ENCODE assay signal across 12 mouse cellular contexts in the genomic region with DNA sequence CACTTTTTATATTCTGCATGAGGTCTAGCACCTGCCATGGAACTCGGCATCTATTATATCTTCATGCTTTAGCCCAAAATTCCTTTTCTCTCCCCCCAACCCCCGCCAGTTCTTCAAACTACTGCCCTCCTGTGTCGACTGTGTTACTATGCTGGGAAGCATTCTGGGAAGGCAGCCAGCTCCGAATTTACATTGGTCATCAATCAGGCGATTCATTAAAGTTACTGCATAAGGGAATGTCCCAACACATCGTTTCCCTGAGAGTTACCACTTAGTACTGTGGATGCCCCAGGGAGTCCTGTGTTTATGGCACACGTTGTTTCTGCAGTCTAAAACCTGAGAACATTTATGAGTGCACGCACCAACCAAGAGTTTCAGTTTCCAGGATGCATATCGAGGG.
DNase-seq lines count a peak whose midpoint lies in the region; ATAC-seq and TF ChIP-seq lines count a peak whose summit lies in the region.
"Had no signal": no experiment of that assay in that cellular context is flagged by ENCODE, and none has a peak within 500 bp of the region (broad histone marks: within the 10 kb centered on the region; RNA-seq: fewer than 3 reads in every experiment).

No protein-coding gene starts in this region.

- DNase-seq in frontal cortex, postnatal 10 days (ENCODE audit: low spot score in 2 of 2) = no peak
- peak; percentile 82 for DNase-seq in lung, embryonic 14.5 days
- no peak for DNase-seq in lung, postnatal 36 days
- DNase-seq in right cerebral cortex, postnatal 14 days = peak; percentile 13
- DNase-seq in heart, postnatal 4 days = no peak
- DNase-seq: heart, adult 2 months had no signal

- no peak overlapping the region for H3K4me3 ChIP-seq in lung, embryonic 14.5 days (ENCODE audit: low read depth, low read length)
- no peak overlapping the region for H3K4me3 ChIP-seq in hindbrain, embryonic 16.5 days (ENCODE audit: low read length)
- H3K4me3 ChIP-seq: heart, adult 2 months; kidney, embryonic 15.5 days; lung, embryonic 15.5 days had no signal

- no peak overlapping the region for H3K9ac ChIP-seq in lung, embryonic 14.5 days
- no peak overlapping the region for H3K9ac ChIP-seq in hindbrain, embryonic 16.5 days (ENCODE audit: low read depth, low read length)
- H3K9ac ChIP-seq: kidney, embryonic 15.5 days; lung, embryonic 15.5 days had no signal

- H3K4me1 ChIP-seq in lung, embryonic 14.5 days (ENCODE audit: insufficient read depth) = no peaks in the 10 kb centered on the region
- H3K4me1 ChIP-seq in hindbrain, embryonic 16.5 days (ENCODE audit: control insufficient read depth, insufficient read depth, low read depth, low read length) = no peaks in the 10 kb centered on the region
- H3K4me1 ChIP-seq: kidney, embryonic 15.5 days; lung, embryonic 15.5 days had no signal

- H3K4me2 ChIP-seq in lung, embryonic 14.5 days = no peak overlapping the region
- peak overlapping the region; percentile 5; the same call in 1 of the 2 replicates for H3K4me2 ChIP-seq in hindbrain, embryonic 16.5 days (ENCODE audit: low read length)
- H3K4me2 ChIP-seq: kidney, embryonic 15.5 days; lung, embryonic 15.5 days had no signal

- 43% methylated on average over 9 of the region's 9 CpGs for WGBS in lung, embryonic 14.5 days
- WGBS in hindbrain, embryonic 16.5 days = 38% methylated on average over 9 of the region's 9 CpGs

- peak; percentile 27; the same call in 1 of the 2 replicates for TF ChIP-seq CTCF in lung, embryonic 14.5 days (IDR thresholded peaks at IDR 0.05; ENCODE audit: low read depth)

- ATAC-seq in frontal cortex, adult (ENCODE audit: low TSS enrichment) = peak; percentile 34
- ATAC-seq in lung, embryonic 14.5 days (ENCODE audit: insufficient read depth) = peak; percentile 47; the same call in 1 of the 2 replicates
- peak; percentile 85 for ATAC-seq in hindbrain, embryonic 16.5 days
- no peak for ATAC-seq in megakaryocyte-erythroid progenitor cell, adult 5-6 weeks (replicated peaks; ENCODE audit: low FRiP score, low TSS enrichment, poor library complexity, severe bottlenecking)
- ATAC-seq: midbrain, embryonic 16.5 days had no signal

- no peak overlapping the region for H3K27ac ChIP-seq in lung, embryonic 14.5 days (ENCODE audit: low read depth)
- H3K27ac ChIP-seq in hindbrain, embryonic 16.5 days (ENCODE audit: low read depth, low read length) = no peak overlapping the region
- H3K27ac ChIP-seq: heart, adult 2 months; kidney, embryonic 15.5 days; lung, embryonic 15.5 days had no signal

- no peaks in the 10 kb centered on the region for H3K27me3 ChIP-seq in lung, embryonic 14.5 days (ENCODE audit: insufficient read depth, low read length)
- H3K27me3 ChIP-seq in hindbrain, embryonic 16.5 days (replicated peaks; ENCODE audit: control insufficient read depth, insufficient read depth, low read length) = no peaks in the 10 kb centered on the region
- H3K27me3 ChIP-seq: kidney, embryonic 15.5 days; lung, embryonic 15.5 days had no signal

- H3K36me3 ChIP-seq in lung, embryonic 14.5 days (ENCODE audit: insufficient read depth) = no peaks in the 10 kb centered on the region
- no peaks in the 10 kb centered on the region for H3K36me3 ChIP-seq in hindbrain, embryonic 16.5 days (ENCODE audit: control insufficient read depth, insufficient read depth, low read length)
- H3K36me3 ChIP-seq: kidney, embryonic 15.5 days; lung, embryonic 15.5 days had no signal

- H3K9me3 ChIP-seq in lung, embryonic 14.5 days (ENCODE audit: low read depth, low read length) = no peaks in the 10 kb centered on the region
- no peaks in the 10 kb centered on the region for H3K9me3 ChIP-seq in hindbrain, embryonic 16.5 days (ENCODE audit: control insufficient read depth, low read length)
- H3K9me3 ChIP-seq: kidney, embryonic 15.5 days; lung, embryonic 15.5 days had no signal

Comparison
In these comparisons a context has a peak if more than half of its experiments do, and no peak if none do; other contexts are left out.
1. DNase-seq: peak in lung, embryonic 14.5 days (single experiment) and right cerebral cortex, postnatal 14 days (single experiment); none in frontal cortex, postnatal 10 days (0 of 2), lung, postnatal 36 days (single experiment) and heart, postnatal 4 days (single experiment).